Mouse (Mus musculus): ENCODE data around the gene Slc1a2. TPM values are rescaled to one million over a fixed set of nuclear protein-coding genes. Genes with fewer than 3 reads are reported as not detected.

Gene Slc1a2
- polyA plus RNA-seq, 1 experiment, result 3.1 TPM

DNA sequence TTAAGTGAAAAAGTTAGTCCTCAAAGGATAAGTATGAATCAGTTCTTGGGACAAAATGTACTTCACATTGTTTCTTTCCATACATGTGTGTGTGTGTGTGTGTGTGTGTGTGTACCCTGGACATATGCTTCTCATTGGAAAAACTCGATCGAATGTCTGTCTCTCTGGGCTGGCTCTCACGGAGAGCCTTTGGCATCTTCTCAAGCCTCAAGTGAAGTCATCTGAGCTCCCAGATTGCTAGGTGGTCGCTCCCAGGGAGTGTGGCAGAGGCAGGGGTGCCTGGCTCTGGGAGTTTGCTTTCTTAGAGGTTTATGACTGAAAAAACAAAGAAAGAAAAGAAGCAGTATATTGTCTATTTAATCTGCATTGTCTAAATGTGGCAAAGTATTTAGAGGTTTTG, 36.3 kb downstream of the Slc1a2 start:
- no peaks in the 10 kb centered on the region for H3K4me1 ChIP-seq (ENCODE audit: control insufficient read depth, insufficient read depth, insufficient read length)
- H3K27me3 ChIP-seq (ENCODE audit: control insufficient read depth, insufficient read depth, low read length), result no peaks in the 10 kb centered on the region
- TF ChIP-seq POLR2A (IDR thresholded peaks at IDR 0.05; ENCODE audit: low read depth, low read length), result no peak
- TF ChIP-seq CTCF (IDR thresholded peaks at IDR 0.05; ENCODE audit: extremely low read depth, insufficient read depth, insufficient read length, insufficient replicate concordance), result no peak
- WGBS, result 83% methylated on average over 4 of the region's 4 CpGs
- H3K27ac ChIP-seq (ENCODE audit: insufficient read depth, low read length), result no peak overlapping the region
- no peaks in the 10 kb centered on the region for H3K36me3 ChIP-seq (ENCODE audit: control insufficient read depth, insufficient read depth, low read length)
- H3K4me3 ChIP-seq (ENCODE audit: extremely low read depth, insufficient read depth, insufficient read length), result no peak overlapping the region
- no peak for DNase-seq (ENCODE audit: low read depth in 1 of 2, low spot score in 2 of 2)

- Histone ChIP-seq H3K36me3 (ENCODE audit: control insufficient read depth, insufficient read depth, low read length) (no peaks in the 10 kb centered on the region), H3K4me3 (ENCODE audit: extremely low read depth, insufficient read depth, insufficient read length) (no peak overlapping the region), H3K27me3 (ENCODE audit: control insufficient read depth, insufficient read depth, low read length) (no peaks in the 10 kb centered on the region), H3K27ac (ENCODE audit: insufficient read depth, low read length) (no peak overlapping the region), H3K4me1 (ENCODE audit: control insufficient read depth, insufficient read depth, insufficient read length) (no peaks in the 10 kb centered on the region)
- TF ChIP-seq CTCF (IDR thresholded peaks at IDR 0.05; ENCODE audit: extremely low read depth, insufficient read depth, insufficient read length, insufficient replicate concordance) (no peak), POLR2A (IDR thresholded peaks at IDR 0.05; ENCODE audit: low read depth, low read length) (no peak)
- no peak for DNase-seq (ENCODE audit: low read depth in 1 of 2, low spot score in 2 of 2)
Measured at GRCm38 (mm10) chr2:102695541-102695940, 37.1 kb downstream of the Slc1a2 start.

DNA sequence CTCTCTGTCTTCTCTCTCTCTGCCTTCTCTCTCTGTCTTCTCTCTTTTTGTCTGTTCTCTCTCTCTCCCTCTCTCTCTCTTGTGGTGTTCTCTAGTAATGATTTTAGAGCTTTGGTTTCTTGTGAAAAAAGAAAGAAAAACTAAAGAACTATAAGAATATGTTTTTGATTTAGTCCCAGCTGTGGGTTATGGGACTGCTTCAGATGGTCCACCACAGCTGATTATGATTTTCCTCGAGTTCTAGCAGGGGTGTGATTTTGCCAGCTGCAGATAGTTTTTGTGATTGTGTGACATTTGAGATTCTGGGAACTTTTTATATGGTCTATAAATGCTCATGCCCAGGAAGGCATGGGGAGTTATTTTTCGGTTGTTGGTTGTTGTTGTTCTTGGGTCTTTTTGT, 39.3 kb downstream of the Slc1a2 start:
- TF ChIP-seq POLR2A (IDR thresholded peaks at IDR 0.05; ENCODE audit: low read depth, low read length) (no peak), CTCF (IDR thresholded peaks at IDR 0.05; ENCODE audit: extremely low read depth, insufficient read depth, insufficient read length, insufficient replicate concordance) (no peak)
- Histone ChIP-seq H3K27ac (ENCODE audit: insufficient read depth, low read length) (no peak overlapping the region), H3K4me3 (ENCODE audit: extremely low read depth, insufficient read depth, insufficient read length) (no peak overlapping the region), H3K27me3 (ENCODE audit: control insufficient read depth, insufficient read depth, low read length) (no peaks in the 10 kb centered on the region), H3K36me3 (ENCODE audit: control insufficient read depth, insufficient read depth, low read length) (no peaks in the 10 kb centered on the region), H3K4me1 (ENCODE audit: control insufficient read depth, insufficient read depth, insufficient read length) (no peaks in the 10 kb centered on the region)
- no peak for DNase-seq (ENCODE audit: low read depth in 1 of 2, low spot score in 2 of 2)
- WGBS, result 61% methylated on average over 2 of the region's 2 CpGs

- no peaks in the 10 kb centered on the region for H3K36me3 ChIP-seq (ENCODE audit: control insufficient read depth, insufficient read depth, low read length)
- TF ChIP-seq CTCF (IDR thresholded peaks at IDR 0.05; ENCODE audit: extremely low read depth, insufficient read depth, insufficient read length, insufficient replicate concordance) (no peak), POLR2A (IDR thresholded peaks at IDR 0.05; ENCODE audit: low read depth, low read length) (no peak)
- WGBS, result 86% methylated on average over 7 of the region's 7 CpGs
- H3K27me3 ChIP-seq (ENCODE audit: control insufficient read depth, insufficient read depth, low read length), result no peaks in the 10 kb centered on the region
- no peak overlapping the region for H3K27ac ChIP-seq (ENCODE audit: insufficient read depth, low read length)
- H3K4me1 ChIP-seq (ENCODE audit: control insufficient read depth, insufficient read depth, insufficient read length), result no peaks in the 10 kb centered on the region
- no peak for DNase-seq (ENCODE audit: low read depth in 1 of 2, low spot score in 2 of 2)
- H3K4me3 ChIP-seq (ENCODE audit: extremely low read depth, insufficient read depth, insufficient read length), result no peak overlapping the region
Measured at GRCm38 (mm10) chr2:102699921-102700320, 41.5 kb downstream of the Slc1a2 start.

DNA sequence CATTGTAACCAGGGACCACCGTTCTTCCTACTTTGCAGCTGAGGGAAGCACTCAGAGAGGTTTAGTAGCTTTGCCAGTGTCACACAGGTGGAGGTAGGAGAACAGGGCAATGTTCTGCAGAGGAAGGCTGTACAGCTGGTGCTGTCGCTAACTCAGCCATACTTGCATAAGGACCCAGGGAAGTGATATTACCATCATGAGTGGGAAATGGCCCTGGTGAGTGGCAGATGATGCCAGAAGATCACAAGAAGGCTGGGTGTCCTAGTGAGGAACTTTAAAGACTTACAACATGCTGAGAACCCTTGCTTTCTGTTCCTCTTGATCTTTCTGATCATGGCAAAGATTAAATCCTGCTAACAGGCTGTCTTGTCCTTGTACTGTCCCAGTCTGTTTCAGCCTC, 42.2 kb downstream of the Slc1a2 start:
- Histone ChIP-seq H3K36me3 (ENCODE audit: control insufficient read depth, insufficient read depth, low read length) (no peaks in the 10 kb centered on the region), H3K4me3 (ENCODE audit: extremely low read depth, insufficient read depth, insufficient read length) (no peak overlapping the region), H3K27ac (ENCODE audit: insufficient read depth, low read length) (no peak overlapping the region), H3K27me3 (ENCODE audit: control insufficient read depth, insufficient read depth, low read length) (no peaks in the 10 kb centered on the region), H3K4me1 (ENCODE audit: control insufficient read depth, insufficient read depth, insufficient read length) (no peaks in the 10 kb centered on the region)
- DNase-seq (ENCODE audit: low read depth in 1 of 2, low spot score in 2 of 2), result no peak
- TF ChIP-seq CTCF (IDR thresholded peaks at IDR 0.05; ENCODE audit: extremely low read depth, insufficient read depth, insufficient read length, insufficient replicate concordance) (no peak), POLR2A (IDR thresholded peaks at IDR 0.05; ENCODE audit: low read depth, low read length) (no peak)
- 89% methylated on average over 2 of the region's 2 CpGs for WGBS

GRCm38 (mm10) chr2:102701382-102701781, 42.9 kb downstream of the Slc1a2 start:
- Histone ChIP-seq H3K27ac (ENCODE audit: insufficient read depth, low read length) (no peak overlapping the region), H3K4me1 (ENCODE audit: control insufficient read depth, insufficient read depth, insufficient read length) (no peaks in the 10 kb centered on the region), H3K27me3 (ENCODE audit: control insufficient read depth, insufficient read depth, low read length) (no peaks in the 10 kb centered on the region), H3K4me3 (ENCODE audit: extremely low read depth, insufficient read depth, insufficient read length) (no peak overlapping the region), H3K36me3 (ENCODE audit: control insufficient read depth, insufficient read depth, low read length) (no peaks in the 10 kb centered on the region)
- WGBS, result 72% methylated on average over 3 of the region's 3 CpGs
- no peak for DNase-seq (ENCODE audit: low read depth in 1 of 2, low spot score in 2 of 2)
- TF ChIP-seq POLR2A (IDR thresholded peaks at IDR 0.05; ENCODE audit: low read depth, low read length), result no peak
- no peak for TF ChIP-seq CTCF (IDR thresholded peaks at IDR 0.05; ENCODE audit: extremely low read depth, insufficient read depth, insufficient read length, insufficient replicate concordance)

- H3K36me3 ChIP-seq (ENCODE audit: control insufficient read depth, insufficient read depth, low read length), result no peaks in the 10 kb centered on the region
- no peak for DNase-seq (ENCODE audit: low read depth in 1 of 2, low spot score in 2 of 2)
- TF ChIP-seq CTCF (IDR thresholded peaks at IDR 0.05; ENCODE audit: extremely low read depth, insufficient read depth, insufficient read length, insufficient replicate concordance) (no peak), POLR2A (IDR thresholded peaks at IDR 0.05; ENCODE audit: low read depth, low read length) (no peak)
Measured at GRCm38 (mm10) chr2:102703556-102703955, 45.1 kb downstream of the Slc1a2 start.

More at GRCm38 (mm10) chr2:102703556-102703955, 45.1 kb downstream of the Slc1a2 start:
- 63% methylated on average over 3 of the region's 3 CpGs for WGBS
- H3K27ac ChIP-seq (ENCODE audit: insufficient read depth, low read length), result no peak overlapping the region
- H3K4me1 ChIP-seq (ENCODE audit: control insufficient read depth, insufficient read depth, insufficient read length), result no peaks in the 10 kb centered on the region
- H3K4me3 ChIP-seq (ENCODE audit: extremely low read depth, insufficient read depth, insufficient read length), result no peak overlapping the region
- no peaks in the 10 kb centered on the region for H3K27me3 ChIP-seq (ENCODE audit: control insufficient read depth, insufficient read depth, low read length)
